Mouse (Mus musculus) retina, adult 2 months (tissue): ENCODE results near the gene Faf2.
"Not testable (repeated sequence)": the region's sequence is repeated elsewhere in the genome, so short reads cannot be mapped to it uniquely, and the experiment has no call there.

Experiments used
- DNase-seq: peaks from one replicate; pipeline ENCODE4 v3.0.0-alpha.2; 2012; ENCODE audit warnings: low read depth, low spot score

The Faf2 gene

GRCm38 (mm10) chr13:54605426-54605825 lies 16.2 kb upstream of the Faf2 start:
- no peak for DNase-seq

DNA sequence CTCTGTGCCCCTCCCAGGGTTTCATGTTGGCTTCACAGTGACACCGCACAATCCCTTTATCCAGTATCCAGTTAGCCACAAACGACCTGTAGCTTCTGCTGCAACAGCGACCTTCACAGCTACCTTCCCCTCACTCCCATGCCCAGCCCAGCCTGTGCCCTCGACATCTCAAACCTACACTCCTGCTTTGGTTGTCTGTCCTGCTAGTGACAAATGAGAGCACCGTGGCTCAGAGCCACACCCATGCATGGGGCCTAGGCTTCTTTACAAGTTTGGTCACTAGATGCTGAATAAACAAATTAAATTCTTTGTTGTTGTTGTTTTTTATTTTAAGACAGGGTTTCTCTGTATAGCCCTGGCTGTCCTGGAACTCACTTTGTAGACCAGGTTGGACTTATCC lies 14.4 kb upstream of the Faf2 start:
- no peak for DNase-seq

GRCm38 (mm10) chr13:54608002-54608401 lies 13.6 kb upstream of the Faf2 start:
- DNase-seq: no peak

DNA sequence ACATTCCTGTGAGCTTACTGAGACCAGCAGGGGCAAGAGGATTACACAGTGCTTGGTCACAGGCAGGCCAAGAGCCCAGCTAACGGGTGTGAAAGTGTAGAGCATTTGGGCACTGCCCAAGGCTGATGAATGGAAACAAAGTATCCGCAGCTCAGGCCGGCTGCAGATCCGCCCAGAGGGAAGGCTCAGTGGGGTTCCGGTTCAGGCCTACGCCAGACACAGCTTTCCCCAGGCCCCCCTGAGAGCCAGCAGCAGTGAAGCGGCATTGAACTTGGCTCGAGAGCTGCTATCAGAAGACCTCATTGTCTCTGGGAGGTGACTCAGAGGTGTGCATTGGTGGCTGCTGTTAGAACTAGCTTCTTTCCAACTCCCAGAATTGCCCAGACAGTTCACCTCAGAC lies 12.9 kb upstream of the Faf2 start:
- DNase-seq: no peak

- DNase-seq: no peak
Measured at GRCm38 (mm10) chr13:54609301-54609700, 12.3 kb upstream of the Faf2 start.

GRCm38 (mm10) chr13:54610613-54610971 lies 11.0 kb upstream of the Faf2 start:
- DNase-seq: no peak

GRCm38 (mm10) chr13:54610972-54611754 lies 10.4 kb upstream of the Faf2 start, which contains the start of gene Cltb:
TSS of gene Cltb (minus strand) at chr13:54611344.
- no peak for DNase-seq

DNA sequence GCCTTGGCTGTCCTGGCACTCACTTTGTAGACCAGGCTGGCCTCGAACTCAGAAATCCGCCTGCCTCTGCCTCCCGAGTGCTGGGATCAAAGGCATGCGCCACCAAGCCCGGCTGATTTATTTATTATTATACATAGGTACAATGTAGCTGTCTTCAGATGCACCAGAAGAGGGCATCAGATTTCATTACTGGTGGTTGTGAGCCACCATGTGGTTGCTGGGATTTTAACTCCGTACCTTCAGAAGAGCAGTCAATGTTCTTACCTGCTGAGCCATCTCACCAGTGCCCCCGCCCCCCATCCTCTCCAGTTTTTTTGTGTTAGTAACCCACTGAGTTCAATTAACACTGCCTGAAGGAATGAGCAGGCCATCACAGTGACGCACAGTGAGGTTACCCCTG lies 8.4 kb upstream of the Faf2 start:
- DNase-seq: not testable (repeated sequence)

DNA sequence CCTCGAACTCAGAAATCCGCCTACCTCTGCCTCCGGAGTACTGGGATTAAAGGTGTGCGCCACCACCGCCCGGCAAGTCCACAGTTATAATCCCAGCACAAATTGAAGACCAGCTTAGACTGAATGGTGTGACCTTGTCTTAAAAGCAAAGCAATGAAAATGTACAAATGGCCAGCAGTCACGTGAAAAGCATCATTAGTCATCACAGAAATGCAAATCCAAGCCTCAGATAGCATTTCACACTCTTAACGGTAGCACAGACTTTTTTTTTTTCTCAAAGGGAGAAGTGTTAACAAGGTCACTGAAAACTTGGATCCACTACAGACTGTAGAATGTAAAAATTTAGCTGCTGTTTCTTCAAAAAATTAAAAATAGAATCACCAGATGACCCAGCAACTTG lies 5.3 kb upstream of the Faf2 start:
- DNase-seq: no peak

- DNase-seq: no peak
Measured at GRCm38 (mm10) chr13:54616998-54617397, 4.6 kb upstream of the Faf2 start.

- no peak for DNase-seq
Measured at GRCm38 (mm10) chr13:54621960-54622521, 457 bp downstream of the Faf2 start.

- no peak for DNase-seq
Measured at GRCm38 (mm10) chr13:54629128-54629527, 7.5 kb downstream of the Faf2 start.

DNA sequence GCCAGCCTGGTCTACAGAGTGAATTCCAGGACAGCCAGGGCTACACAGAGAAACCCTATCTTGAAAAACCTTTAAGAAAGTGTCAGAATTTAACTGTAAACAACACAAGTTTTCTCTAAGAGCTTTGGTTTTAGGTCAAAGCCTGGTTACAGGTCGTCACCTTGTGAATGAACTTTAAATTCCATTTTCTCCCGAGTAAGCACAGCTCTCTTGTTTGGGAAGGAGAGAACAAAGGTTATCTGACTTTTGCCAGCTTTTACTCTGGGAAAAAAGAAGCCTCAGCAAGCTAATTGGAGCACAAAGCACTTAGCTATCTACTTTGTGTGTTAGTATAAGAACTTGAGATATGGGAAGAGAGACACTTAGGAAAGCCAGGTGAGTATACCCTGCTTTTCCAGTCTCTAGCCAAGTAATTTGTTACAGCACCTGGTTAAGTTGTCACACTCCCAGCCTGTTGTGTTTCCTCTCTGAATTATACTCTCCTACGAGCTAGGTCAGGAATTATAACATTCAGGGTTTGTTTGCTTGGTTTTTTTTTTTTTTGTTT lies 11.2 kb downstream of the Faf2 start:
- no peak for DNase-seq

DNA sequence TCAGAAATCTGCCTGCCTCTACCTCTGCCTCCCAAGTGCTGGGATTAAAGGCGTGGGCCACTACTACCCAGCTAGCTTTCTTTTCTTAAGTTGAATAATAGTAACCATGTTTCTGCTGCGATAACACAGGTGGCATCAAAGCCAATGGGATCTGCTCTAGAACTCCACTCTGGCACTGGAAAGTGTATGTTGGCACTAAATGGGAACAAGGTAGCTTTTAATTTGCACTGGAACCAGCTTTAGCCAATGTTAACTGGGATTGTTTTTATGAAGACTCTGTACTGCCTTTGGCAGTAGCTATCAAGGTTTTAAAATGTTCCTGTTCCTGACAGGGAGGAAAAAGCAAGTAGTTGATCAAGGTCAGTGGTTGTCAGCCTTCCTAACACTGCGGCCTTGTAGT lies 13.4 kb downstream of the Faf2 start:
- no peak for DNase-seq

- no peak for DNase-seq
Measured at GRCm38 (mm10) chr13:54650461-54650860, 28.9 kb downstream of the Faf2 start.

GRCm38 (mm10) chr13:54660877-54661276 lies 39.3 kb downstream of the Faf2 start:
- DNase-seq: no peak

DNA sequence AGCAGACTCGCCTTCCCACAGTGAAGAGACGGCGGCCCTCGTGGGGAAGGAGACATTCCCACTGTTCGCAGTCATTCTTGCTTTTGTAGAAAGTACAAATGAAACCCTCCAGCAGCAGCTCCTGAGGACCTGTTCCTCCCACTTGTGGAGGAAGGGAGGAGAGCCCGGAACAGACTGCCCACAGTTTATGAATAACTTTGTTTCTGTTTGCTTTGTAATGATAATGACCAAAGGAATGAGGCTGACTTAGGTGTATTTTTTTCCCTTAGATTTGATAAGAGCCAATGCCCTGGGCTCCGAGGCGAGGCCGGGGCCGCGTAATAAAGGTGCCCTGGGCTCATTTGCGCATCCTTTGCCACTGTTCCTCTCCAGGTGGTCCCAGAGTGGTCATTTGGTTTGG lies 39.8 kb downstream of the Faf2 start:
- DNase-seq: no peak

DNA sequence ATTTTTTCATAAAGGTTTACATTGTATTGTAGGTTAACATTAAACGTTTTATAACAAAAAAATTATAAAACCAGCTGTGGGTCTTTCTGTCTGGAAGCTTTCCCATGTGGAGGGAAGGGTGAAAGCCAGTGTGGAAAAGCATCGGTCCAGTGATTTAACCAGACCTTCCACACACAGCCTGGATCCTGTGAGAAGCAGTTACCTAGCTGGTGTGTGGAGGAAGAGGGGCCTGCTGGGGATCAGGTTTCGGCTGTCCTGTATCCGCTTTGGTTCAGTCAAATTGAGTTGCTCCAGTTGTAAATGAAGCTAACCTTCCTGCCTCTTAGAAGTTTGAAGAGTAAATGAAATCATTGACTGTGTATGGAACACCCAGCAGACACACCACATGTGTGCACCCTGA lies 42.4 kb downstream of the Faf2 start:
- no peak for DNase-seq

GRCm38 (mm10) chr13:54664509-54664908 lies 42.9 kb downstream of the Faf2 start:
- DNase-seq: no peak

- DNase-seq: no peak
Measured at GRCm38 (mm10) chr13:54665062-54665461, 43.5 kb downstream of the Faf2 start.

GRCm38 (mm10) chr13:54670491-54670890 lies 48.9 kb downstream of the Faf2 start:
- DNase-seq: no peak

DNA sequence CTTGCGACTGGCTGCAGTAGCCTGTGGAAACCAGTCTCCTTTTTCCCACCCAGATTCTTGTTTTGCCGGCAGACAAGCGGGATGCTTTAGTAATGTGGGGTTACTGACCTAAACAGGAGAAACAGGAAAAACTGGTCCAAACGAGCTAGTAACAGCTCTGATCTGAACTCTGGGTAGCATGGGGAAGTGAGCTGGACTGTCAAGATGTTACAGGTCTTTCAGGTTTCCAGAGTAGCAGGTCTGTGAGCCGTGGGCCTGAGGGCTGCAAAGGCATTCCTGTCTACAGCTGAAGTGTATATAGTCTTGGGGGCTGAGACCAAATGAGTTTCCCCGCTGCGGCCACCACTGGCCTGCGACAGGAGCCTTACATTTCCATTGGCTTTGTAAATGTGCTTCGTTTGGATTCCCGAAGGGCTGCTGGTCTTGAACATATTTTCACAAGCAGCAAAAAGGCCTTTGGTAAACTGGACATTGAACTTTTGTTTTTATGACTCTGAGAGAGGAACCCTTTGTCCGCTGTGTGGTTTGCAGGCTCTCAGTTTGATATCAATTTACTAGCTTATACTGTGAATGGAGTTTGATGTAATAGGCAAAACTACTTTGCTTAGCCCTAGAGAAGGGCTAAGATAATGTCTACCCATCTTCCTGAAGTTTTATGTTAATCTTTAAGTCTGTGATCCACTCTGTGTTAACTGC lies 54.5 kb downstream of the Faf2 start:
- DNase-seq: no peak

GRCm38 (mm10) chr13:54678263-54678662 lies 56.7 kb downstream of the Faf2 start:
- no peak for DNase-seq
